Mouse (Mus musculus): ENCODE results near the gene Lmbr1.
A peak's percentile ranks its signal among the peaks of the same experiment; 100 is the strongest.

Gene Lmbr1

GRCm38 (mm10) chr5:29253876-29254275 lies 124.3 kb downstream of the Lmbr1 start:
- DNase-seq (ENCODE audit: low read depth), result no peak

GRCm38 (mm10) chr5:29251496-29251873 lies 126.7 kb downstream of the Lmbr1 start:
- DNase-seq (ENCODE audit: low read depth), result no peak

- no peak for DNase-seq (ENCODE audit: low read depth)
These were observed 127.2 kb downstream of the Lmbr1 start for GRCm38 (mm10) chr5:29250795-29251495.

GRCm38 (mm10) chr5:29244769-29245168 lies 133.4 kb downstream of the Lmbr1 start:
- no peak for DNase-seq (ENCODE audit: low read depth)

- no peak for DNase-seq (ENCODE audit: low read depth)
These were observed 139.8 kb downstream of the Lmbr1 start for GRCm38 (mm10) chr5:29238379-29238778.

- DNase-seq (ENCODE audit: low read depth), result no peak
These were observed 147.7 kb downstream of the Lmbr1 start for GRCm38 (mm10) chr5:29230481-29230880.

- DNase-seq (ENCODE audit: low read depth), result no peak
These were observed 154.1 kb downstream of the Lmbr1 start for GRCm38 (mm10) chr5:29224089-29224488.

- no peak for DNase-seq (ENCODE audit: low read depth)
These were observed 160.2 kb downstream of the Lmbr1 start for GRCm38 (mm10) chr5:29217997-29218396.

- no peak for DNase-seq (ENCODE audit: low read depth)
These were observed 166.1 kb downstream of the Lmbr1 start for GRCm38 (mm10) chr5:29211980-29212555.

GRCm38 (mm10) chr5:29205690-29206089 lies 172.5 kb downstream of the Lmbr1 start:
- peak; percentile 18 for DNase-seq (ENCODE audit: low read depth)

- DNase-seq (ENCODE audit: low read depth), result no peak
These were observed 178.3 kb downstream of the Lmbr1 start for GRCm38 (mm10) chr5:29199868-29200267.

- DNase-seq (ENCODE audit: low read depth), result no peak
These were observed 179.2 kb downstream of the Lmbr1 start for GRCm38 (mm10) chr5:29198960-29199488.

- DNase-seq (ENCODE audit: low read depth), result no peak
These were observed 181.0 kb downstream of the Lmbr1 start for GRCm38 (mm10) chr5:29197187-29197586.

GRCm38 (mm10) chr5:29196264-29196658 lies 181.9 kb downstream of the Lmbr1 start:
- DNase-seq (ENCODE audit: low read depth), result no peak

- peak; percentile 81 for DNase-seq (ENCODE audit: low read depth)
These were observed 182.5 kb downstream of the Lmbr1 start, which contains the start of gene Rnf32 for GRCm38 (mm10) chr5:29195570-29196263. TSS of gene Rnf32 (plus strand) at chr5:29195992.

- DNase-seq (ENCODE audit: low read depth), result no peak
These were observed 183.0 kb downstream of the Lmbr1 start for GRCm38 (mm10) chr5:29195231-29195569.

GRCm38 (mm10) chr5:29186798-29187197 lies 191.4 kb downstream of the Lmbr1 start:
- DNase-seq (ENCODE audit: low read depth), result no peak

Measured in induced T-regulatory cell, adult 2 months (primary cell).